Mouse (Mus musculus): Measurements from ENCODE around the gene Acss1. TPM values are rescaled to one million over a fixed set of nuclear protein-coding genes. Genes with fewer than 3 reads are reported as not detected.

Gene Acss1
- polyA plus RNA-seq, 1 experiment from 2014 or later = 35.3 TPM

DNA sequence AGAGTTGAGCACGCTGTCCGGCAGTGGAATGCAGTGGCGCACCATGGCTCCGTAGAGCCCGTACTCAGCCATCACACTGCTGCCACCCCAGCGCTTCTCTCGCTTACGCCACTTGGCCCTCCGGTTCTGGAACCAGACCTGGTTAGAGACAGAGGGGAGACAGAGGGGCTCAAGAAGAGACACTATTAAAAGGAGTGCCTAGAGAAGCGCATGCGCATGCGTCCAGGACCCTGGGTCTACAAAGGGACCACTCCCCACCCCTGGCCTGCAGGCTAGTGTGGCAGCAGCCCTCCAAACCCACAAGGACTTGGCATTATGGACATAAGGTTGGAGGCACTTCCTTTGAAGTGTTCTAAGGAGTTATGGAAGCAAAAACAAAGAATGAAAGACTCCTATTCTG, 16.2 kb upstream of the Acss1 start:
- 82% methylated on average over 12 of the region's 12 CpGs for WGBS
- Histone ChIP-seq H3K4me3 (ENCODE audit: low read length) (no peak overlapping the region), H3K4me2 (ENCODE audit: low read depth, low read length) (no peak overlapping the region), H3K27ac (ENCODE audit: low read length) (no peak overlapping the region), H3K36me3 (ENCODE audit: control insufficient read depth, insufficient read depth, low read length) (no peaks in the 10 kb centered on the region), H3K4me1 (ENCODE audit: control insufficient read depth, insufficient read depth, low read length) (0 out of 2 replicates have a peak, but pooled peaks cover 9% of the 10 kb centered on the region), H3K27me3 (replicated peaks; ENCODE audit: control insufficient read depth, insufficient read depth, low read length) (peaks cover 23% of the 10 kb centered on the region), H3K9ac (ENCODE audit: low read depth, low read length) (no peak overlapping the region), H3K9me3 (ENCODE audit: control insufficient read depth, low read length) (no peaks in the 10 kb centered on the region)
- ATAC-seq = no peak

DNA sequence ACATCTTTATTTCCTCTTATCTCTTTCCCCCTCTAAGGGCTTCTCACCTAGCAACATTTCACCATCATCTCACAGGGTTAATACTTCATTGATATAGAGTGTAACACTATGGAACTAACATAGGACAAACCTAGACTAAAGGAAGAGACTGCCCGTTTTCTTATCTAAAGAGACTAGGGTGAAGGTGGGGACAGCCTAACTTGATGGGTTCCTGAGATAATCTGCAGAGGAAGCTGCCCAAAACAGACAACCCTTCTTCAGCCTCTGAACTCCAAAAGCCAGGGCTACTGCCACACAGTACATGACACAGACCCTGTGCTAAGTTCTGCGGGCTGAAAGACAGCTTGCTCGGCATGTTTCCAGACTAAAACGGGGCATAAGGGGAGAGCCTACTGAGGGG, 13.3 kb upstream of the Acss1 start:
- Histone ChIP-seq H3K4me3 (ENCODE audit: low read length) (no peak overlapping the region), H3K9ac (ENCODE audit: low read depth, low read length) (no peak overlapping the region), H3K9me3 (ENCODE audit: control insufficient read depth, low read length) (no peaks in the 10 kb centered on the region), H3K4me1 (ENCODE audit: control insufficient read depth, insufficient read depth, low read length) (no peaks in the 10 kb centered on the region), H3K4me2 (ENCODE audit: low read depth, low read length) (no peak overlapping the region), H3K36me3 (ENCODE audit: control insufficient read depth, insufficient read depth, low read length) (no peaks in the 10 kb centered on the region), H3K27ac (ENCODE audit: low read length) (no peak overlapping the region), H3K27me3 (replicated peaks; ENCODE audit: control insufficient read depth, insufficient read depth, low read length) (peaks cover 6% of the 10 kb centered on the region; the same call in 1 of the 2 replicates)
- WGBS = 48% methylated on average over 4 of the region's 4 CpGs
- ATAC-seq = no peak

DNA sequence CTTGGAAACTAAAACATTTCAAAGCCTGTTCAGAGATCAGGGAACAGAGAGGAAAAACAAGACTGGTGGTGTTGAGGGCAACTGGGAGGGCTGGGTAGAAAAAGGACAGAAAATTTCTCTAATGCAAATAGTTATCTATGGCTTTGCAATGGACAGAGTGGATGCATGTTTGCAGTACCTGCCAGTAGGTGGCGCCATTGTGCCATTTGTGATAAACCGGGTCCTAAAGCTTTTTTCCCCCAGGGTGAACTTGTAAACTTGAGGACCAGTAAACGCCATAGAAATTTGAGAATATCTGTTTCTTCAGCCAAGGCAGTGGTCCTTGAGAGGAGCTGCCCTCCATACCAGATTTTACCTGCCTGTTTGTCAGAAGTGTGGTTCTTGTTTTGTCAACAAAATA, 10.1 kb upstream of the Acss1 start:
- H3K4me2 ChIP-seq (ENCODE audit: low read depth, low read length) = no peak overlapping the region
- H3K9ac ChIP-seq (ENCODE audit: low read depth, low read length) = no peak overlapping the region
- H3K36me3 ChIP-seq (ENCODE audit: control insufficient read depth, insufficient read depth, low read length) = no peaks in the 10 kb centered on the region
- WGBS = under 1% methylated on average over 3 of the region's 3 CpGs
- H3K27me3 ChIP-seq (replicated peaks; ENCODE audit: control insufficient read depth, insufficient read depth, low read length) = no peaks in the 10 kb centered on the region
- no peaks in the 10 kb centered on the region for H3K4me1 ChIP-seq (ENCODE audit: control insufficient read depth, insufficient read depth, low read length)
- no peaks in the 10 kb centered on the region for H3K9me3 ChIP-seq (ENCODE audit: control insufficient read depth, low read length)
- no peak for ATAC-seq
- H3K4me3 ChIP-seq (ENCODE audit: low read length) = no peak overlapping the region
- no peak overlapping the region for H3K27ac ChIP-seq (ENCODE audit: low read length)

DNA sequence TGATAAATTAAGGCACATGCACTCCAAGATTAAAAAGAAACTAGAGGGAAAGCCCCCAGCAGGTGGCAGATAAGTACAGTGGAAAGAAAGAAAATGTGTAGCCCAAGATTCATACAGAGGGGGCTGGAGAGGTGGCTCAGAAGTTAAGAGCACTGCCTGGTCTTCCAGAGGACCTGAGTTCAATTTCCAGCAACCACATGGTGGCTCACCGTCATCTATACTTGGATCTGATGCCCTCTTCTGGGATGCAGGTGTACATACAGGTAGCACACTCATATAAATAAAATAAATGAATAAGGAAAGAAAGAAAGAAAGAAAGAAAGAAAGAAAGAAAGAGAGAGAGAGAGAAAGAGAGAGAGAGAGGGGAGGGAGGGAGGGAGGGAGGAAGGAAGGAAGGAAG, 7.2 kb upstream of the Acss1 start:
- no peak overlapping the region for H3K4me3 ChIP-seq (ENCODE audit: low read length)
- no peak overlapping the region for H3K9ac ChIP-seq (ENCODE audit: low read depth, low read length)
- WGBS = 26% methylated on average over 1 of the region's 1 CpGs
- no peak for ATAC-seq
- H3K4me2 ChIP-seq (ENCODE audit: low read depth, low read length) = no peak overlapping the region
- H3K9me3 ChIP-seq (ENCODE audit: control insufficient read depth, low read length) = no peaks in the 10 kb centered on the region
- no peak overlapping the region for H3K27ac ChIP-seq (ENCODE audit: low read length)
- H3K36me3 ChIP-seq (ENCODE audit: control insufficient read depth, insufficient read depth, low read length) = no peaks in the 10 kb centered on the region
- no peaks in the 10 kb centered on the region for H3K27me3 ChIP-seq (replicated peaks; ENCODE audit: control insufficient read depth, insufficient read depth, low read length)
- no peaks in the 10 kb centered on the region for H3K4me1 ChIP-seq (ENCODE audit: control insufficient read depth, insufficient read depth, low read length)

DNA sequence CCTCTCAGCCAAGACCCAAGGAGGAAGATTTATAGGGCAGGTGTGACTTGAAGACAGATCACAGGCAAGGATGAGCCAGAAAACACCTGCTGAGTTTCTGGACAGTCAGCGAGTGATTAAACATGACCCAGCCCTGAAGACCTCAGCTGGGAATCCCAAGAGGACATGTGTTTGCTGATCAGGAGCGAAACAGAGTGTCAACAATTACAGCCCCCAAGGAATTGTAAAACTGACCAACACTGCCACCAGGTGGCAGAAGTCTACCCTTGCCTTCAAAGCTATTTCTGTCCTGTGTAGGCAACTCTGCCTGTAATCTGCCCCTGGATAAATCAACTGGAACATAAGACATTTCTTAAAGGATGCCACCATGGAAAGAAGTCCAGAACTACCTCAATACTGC, 6.6 kb upstream of the Acss1 start:
- H3K27ac ChIP-seq (ENCODE audit: low read length) = no peak overlapping the region
- no peaks in the 10 kb centered on the region for H3K27me3 ChIP-seq (replicated peaks; ENCODE audit: control insufficient read depth, insufficient read depth, low read length)
- H3K4me3 ChIP-seq (ENCODE audit: low read length) = no peak overlapping the region
- no peak overlapping the region for H3K9ac ChIP-seq (ENCODE audit: low read depth, low read length)
- peak; percentile 76 for ATAC-seq
- WGBS = 5% methylated on average over 2 of the region's 2 CpGs
- H3K9me3 ChIP-seq (ENCODE audit: control insufficient read depth, low read length) = no peaks in the 10 kb centered on the region
- H3K36me3 ChIP-seq (ENCODE audit: control insufficient read depth, insufficient read depth, low read length) = no peaks in the 10 kb centered on the region
- H3K4me1 ChIP-seq (ENCODE audit: control insufficient read depth, insufficient read depth, low read length) = no peaks in the 10 kb centered on the region
- H3K4me2 ChIP-seq (ENCODE audit: low read depth, low read length) = no peak overlapping the region

DNA sequence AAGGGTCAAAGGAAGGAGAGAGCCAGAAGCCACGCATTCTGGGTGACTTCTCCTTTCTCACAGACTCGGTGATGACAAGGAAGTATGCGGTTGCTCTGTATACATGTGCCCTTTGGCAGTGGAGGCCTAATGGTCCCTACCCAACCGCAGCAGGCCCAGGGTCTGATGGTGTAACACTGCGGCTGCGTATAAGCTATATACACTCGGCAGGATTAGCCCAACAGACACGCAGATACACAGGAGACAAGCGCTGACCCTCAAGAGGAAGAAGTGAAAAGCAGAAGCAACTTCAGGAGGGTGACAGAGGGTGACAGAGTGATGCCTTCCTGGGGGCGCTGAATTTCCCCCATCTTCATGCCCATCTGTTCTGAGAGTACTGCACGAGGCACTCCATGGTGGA, 5.6 kb upstream of the Acss1 start:
- Histone ChIP-seq H3K4me2 (ENCODE audit: low read depth, low read length) (no peak overlapping the region), H3K36me3 (ENCODE audit: control insufficient read depth, insufficient read depth, low read length) (no peaks in the 10 kb centered on the region), H3K4me1 (ENCODE audit: control insufficient read depth, insufficient read depth, low read length) (peaks cover 1% of the 10 kb centered on the region; the same call in 1 of the 2 replicates), H3K4me3 (ENCODE audit: low read length) (no peak overlapping the region), H3K9ac (ENCODE audit: low read depth, low read length) (no peak overlapping the region), H3K27me3 (replicated peaks; ENCODE audit: control insufficient read depth, insufficient read depth, low read length) (no peaks in the 10 kb centered on the region), H3K9me3 (ENCODE audit: control insufficient read depth, low read length) (no peaks in the 10 kb centered on the region), H3K27ac (ENCODE audit: low read length) (no peak overlapping the region)
- WGBS = 87% methylated on average over 11 of the region's 11 CpGs
- ATAC-seq = no peak

DNA sequence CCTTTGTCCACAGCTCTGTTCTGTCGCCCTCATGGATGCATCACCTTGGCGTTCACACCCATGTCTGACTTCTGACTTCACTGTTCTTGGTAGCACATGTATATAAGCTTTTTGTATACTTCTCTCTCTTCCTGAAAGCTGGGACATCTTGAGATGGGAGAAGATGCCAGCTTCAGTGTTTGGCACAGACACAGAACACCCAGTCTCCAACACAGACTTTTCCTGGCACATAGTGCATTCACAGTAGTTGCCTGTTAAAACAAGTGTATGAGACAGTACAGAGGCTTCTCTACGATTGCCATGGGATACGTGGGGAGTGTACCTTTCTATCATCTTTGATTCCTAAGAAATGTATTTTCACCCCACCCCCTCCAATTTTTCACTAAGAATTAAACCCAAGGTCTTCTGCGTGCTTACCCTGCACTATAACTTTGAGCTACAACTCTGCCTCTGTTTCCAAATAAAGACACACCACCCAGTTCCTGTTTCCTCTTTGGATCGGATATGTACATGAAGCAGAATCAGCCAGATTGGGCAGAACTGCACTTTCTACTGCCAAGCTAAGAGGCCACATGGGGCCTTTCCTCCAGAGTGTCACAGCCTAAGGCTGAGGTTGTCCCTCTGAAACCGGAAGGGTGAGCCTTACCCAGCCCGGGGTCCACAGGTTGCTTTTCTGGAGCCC, 3.5 kb upstream of the Acss1 start:
- Histone ChIP-seq H3K27ac (ENCODE audit: low read length) (no peak overlapping the region), H3K4me1 (ENCODE audit: control insufficient read depth, insufficient read depth, low read length) (peaks cover 9% of the 10 kb centered on the region), H3K9me3 (ENCODE audit: control insufficient read depth, low read length) (no peaks in the 10 kb centered on the region), H3K27me3 (replicated peaks; ENCODE audit: control insufficient read depth, insufficient read depth, low read length) (no peaks in the 10 kb centered on the region), H3K4me3 (ENCODE audit: low read length) (no peak overlapping the region), H3K4me2 (ENCODE audit: low read depth, low read length) (no peak overlapping the region), H3K36me3 (ENCODE audit: control insufficient read depth, insufficient read depth, low read length) (no peaks in the 10 kb centered on the region), H3K9ac (ENCODE audit: low read depth, low read length) (no peak overlapping the region)
- 78% methylated on average over 8 of the region's 8 CpGs for WGBS
- ATAC-seq = no peak

DNA sequence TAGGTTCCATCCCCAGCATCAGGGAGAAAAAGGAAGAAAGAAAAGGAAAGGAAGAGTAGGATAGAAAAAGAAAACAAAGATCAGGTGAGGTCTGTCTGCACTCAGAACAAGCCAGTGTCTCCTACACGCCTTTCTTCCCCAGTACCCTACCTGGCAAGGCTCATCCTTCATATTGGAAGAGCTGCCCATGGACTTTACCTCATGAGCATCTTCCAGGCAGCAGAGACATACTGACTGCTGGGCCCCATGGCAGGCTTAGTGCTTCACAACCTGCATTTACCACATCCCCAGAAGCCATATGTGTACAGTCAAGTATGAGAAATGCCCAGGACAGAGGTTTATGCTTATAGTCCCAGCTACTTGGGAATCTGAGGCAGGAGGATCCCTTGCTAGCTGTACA, 2.6 kb upstream of the Acss1 start:
- WGBS = 82% methylated on average over 1 of the region's 1 CpGs
- H3K9me3 ChIP-seq (ENCODE audit: control insufficient read depth, low read length) = no peaks in the 10 kb centered on the region
- H3K36me3 ChIP-seq (ENCODE audit: control insufficient read depth, insufficient read depth, low read length) = no peaks in the 10 kb centered on the region
- no peak for ATAC-seq
- no peak overlapping the region for H3K27ac ChIP-seq (ENCODE audit: low read length)
- no peak overlapping the region for H3K4me2 ChIP-seq (ENCODE audit: low read depth, low read length)
- peaks cover 12% of the 10 kb centered on the region for H3K4me1 ChIP-seq (ENCODE audit: control insufficient read depth, insufficient read depth, low read length)
- no peak overlapping the region for H3K9ac ChIP-seq (ENCODE audit: low read depth, low read length)
- H3K4me3 ChIP-seq (ENCODE audit: low read length) = no peak overlapping the region
- no peaks in the 10 kb centered on the region for H3K27me3 ChIP-seq (replicated peaks; ENCODE audit: control insufficient read depth, insufficient read depth, low read length)

DNA sequence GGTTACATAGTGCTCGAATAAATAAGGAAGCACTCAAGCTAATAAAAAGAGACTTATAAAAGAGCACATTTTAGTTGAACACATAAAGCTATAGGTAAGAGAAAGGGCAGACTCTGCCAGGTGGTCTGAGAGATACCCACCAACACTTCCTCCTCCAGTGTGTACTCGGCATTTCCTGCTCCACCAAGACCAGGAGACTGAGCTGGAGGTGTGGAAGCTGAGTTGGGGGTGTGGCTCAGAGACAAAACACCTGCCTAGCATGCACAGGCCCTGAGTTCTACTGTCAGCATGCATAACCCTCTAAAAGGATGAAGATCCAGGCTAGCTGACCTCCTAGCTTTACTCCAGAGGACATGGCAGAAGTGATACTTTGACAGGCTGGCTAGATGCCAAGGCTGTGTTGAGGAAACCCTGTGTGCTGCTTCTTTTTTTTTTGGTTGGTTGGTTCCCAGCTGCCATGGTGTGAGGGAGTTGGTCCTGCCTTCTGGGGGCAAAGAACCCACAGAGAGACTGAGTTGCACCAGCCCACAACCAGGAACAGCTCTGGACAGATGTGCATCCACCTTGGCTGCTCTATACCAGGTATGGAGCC, 1.2 kb upstream of the Acss1 start:
- no peak; the same call in 1 of the 2 replicates for ATAC-seq
- Histone ChIP-seq H3K9me3 (ENCODE audit: control insufficient read depth, low read length) (no peaks in the 10 kb centered on the region), H3K9ac (ENCODE audit: low read depth, low read length) (no peak overlapping the region), H3K27me3 (replicated peaks; ENCODE audit: control insufficient read depth, insufficient read depth, low read length) (no peaks in the 10 kb centered on the region), H3K4me1 (ENCODE audit: control insufficient read depth, insufficient read depth, low read length) (peaks cover 17% of the 10 kb centered on the region), H3K27ac (ENCODE audit: low read length) (no peak overlapping the region), H3K4me2 (ENCODE audit: low read depth, low read length) (no peak overlapping the region), H3K4me3 (ENCODE audit: low read length) (no peak overlapping the region), H3K36me3 (ENCODE audit: control insufficient read depth, insufficient read depth, low read length) (no peaks in the 10 kb centered on the region)
- 68% methylated on average over 2 of the region's 2 CpGs for WGBS

DNA sequence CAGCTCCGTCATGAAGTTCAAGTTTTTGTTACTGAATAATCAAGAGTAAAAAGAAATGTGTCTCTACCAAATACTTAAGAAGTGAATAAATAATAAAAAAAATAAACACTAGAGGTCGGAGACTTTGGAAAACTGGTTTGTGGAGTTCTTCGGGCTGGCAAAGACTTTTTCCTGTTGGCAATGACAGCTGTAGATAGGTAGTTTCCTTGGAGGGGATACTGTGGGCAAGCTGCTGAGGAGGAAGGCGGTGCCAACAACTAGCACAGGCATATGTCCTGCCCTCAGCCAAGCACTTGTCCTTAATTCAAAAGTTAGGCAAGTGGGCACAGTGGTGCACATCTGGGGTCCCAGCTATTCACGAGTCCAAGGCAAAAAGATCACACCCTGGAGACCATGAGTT, 656 bp upstream of the Acss1 start:
- no peak overlapping the region for H3K27ac ChIP-seq (ENCODE audit: low read length)
- H3K4me2 ChIP-seq (ENCODE audit: low read depth, low read length) = peak overlapping the region; percentile 91; the same call in 1 of the 2 replicates
- no peak overlapping the region for H3K9ac ChIP-seq (ENCODE audit: low read depth, low read length)
- no peaks in the 10 kb centered on the region for H3K36me3 ChIP-seq (ENCODE audit: control insufficient read depth, insufficient read depth, low read length)
- H3K27me3 ChIP-seq (replicated peaks; ENCODE audit: control insufficient read depth, insufficient read depth, low read length) = no peaks in the 10 kb centered on the region
- peaks cover 17% of the 10 kb centered on the region for H3K4me1 ChIP-seq (ENCODE audit: control insufficient read depth, insufficient read depth, low read length)
- H3K4me3 ChIP-seq (ENCODE audit: low read length) = no peak overlapping the region
- WGBS = 70% methylated on average over 5 of the region's 5 CpGs
- no peaks in the 10 kb centered on the region for H3K9me3 ChIP-seq (ENCODE audit: control insufficient read depth, low read length)
- no peak for ATAC-seq

Data from intestine, embryonic 16.5 days (tissue).